Mouse (Mus musculus): ENCODE measurements around the gene Gm20388.
A peak's percentile ranks its signal among the peaks of the same experiment; 100 is the strongest.

Gm20388 gene

GRCm38 (mm10) chr8:122006688-122007484 lies 2096.2 kb downstream of the Gm20388 start:
- DNase-seq (ENCODE audit: extremely low read depth, insufficient read length, low spot score) = no peak

DNA sequence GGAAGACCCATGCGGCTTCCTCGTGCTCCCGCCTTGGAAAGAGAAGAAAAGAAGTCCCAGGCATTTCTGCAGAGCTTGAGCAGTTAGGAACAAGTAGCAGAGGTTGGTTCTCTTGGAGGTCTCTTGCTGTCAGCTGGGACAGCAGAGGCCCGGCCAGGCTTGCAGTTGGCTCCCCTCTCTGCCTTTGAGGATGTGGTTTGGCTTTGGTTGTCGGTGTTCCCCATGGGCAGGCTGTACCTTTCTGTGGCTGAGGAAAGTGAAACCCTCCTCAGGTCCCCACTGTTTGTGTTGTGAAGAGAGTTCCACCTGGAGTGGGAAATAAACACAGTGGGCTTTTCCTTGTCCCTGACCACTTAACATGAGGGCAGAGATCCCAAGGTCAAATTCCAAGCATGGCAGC lies 2097.8 kb downstream of the Gm20388 start:
- DNase-seq (ENCODE audit: extremely low read depth, insufficient read length, low spot score) = no peak

DNA sequence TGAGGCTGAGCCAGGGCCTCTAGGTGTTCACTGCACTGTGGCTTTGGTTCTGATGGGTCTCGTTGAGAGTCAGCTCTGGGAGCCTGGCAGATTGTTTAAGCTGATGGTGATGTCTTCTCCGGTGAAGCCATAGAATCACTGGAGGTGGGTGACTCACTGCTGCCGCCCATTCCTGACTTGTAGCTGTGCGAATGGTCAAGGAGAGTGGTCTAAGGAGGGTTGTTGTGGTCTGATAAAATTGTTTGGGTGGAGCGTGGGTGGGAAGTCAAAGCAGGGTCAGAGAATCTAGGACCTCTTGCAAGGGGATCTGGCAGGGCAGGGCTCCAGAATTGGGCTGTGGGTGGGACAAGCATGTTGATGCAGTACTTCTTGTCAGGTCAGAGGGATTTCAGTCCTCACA lies 2100.0 kb downstream of the Gm20388 start:
- no peak for DNase-seq (ENCODE audit: extremely low read depth, insufficient read length, low spot score)

GRCm38 (mm10) chr8:122011066-122011588 lies 2100.5 kb downstream of the Gm20388 start:
- DNase-seq (ENCODE audit: extremely low read depth, insufficient read length, low spot score) = no peak

GRCm38 (mm10) chr8:122014606-122015005 lies 2104.0 kb downstream of the Gm20388 start:
- no peak for DNase-seq (ENCODE audit: extremely low read depth, insufficient read length, low spot score)

DNA sequence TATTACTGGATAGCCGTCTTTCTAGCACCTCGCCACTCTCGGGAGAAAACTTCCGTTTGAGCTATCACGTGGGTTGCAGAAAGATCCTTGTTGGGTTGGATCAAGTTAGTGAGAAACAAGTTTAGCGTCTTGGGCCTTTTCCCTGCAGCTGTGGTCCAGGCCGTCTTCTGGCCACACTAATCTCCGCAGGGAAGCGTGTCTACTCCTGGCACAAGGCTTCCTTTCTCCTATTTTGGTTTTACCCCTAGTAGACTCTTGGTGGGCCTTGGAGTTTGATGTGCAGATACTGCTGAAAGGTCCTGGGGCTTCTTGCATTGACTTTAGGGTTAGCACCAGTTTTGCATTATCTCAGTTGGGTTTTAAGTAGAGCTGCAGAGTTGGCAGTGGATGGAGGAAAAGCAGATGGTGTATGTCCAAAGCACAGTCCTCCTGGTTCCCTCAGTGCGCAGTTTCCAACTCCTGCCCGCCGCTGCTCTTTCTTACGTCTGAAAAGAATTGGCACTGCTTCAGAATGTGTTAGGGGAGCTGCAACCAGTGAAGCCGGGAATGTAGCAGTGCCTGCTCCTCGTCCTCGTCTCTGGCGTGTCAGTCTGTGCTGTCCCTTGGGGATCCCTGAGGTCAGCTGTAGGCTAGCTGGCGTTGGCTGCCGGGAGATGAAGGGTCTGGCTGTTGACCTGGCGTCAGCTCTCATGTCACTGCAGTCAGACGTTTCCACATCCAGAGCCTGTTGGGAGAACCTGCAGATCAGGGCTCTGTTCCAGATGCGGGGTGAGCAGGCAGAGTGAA lies 2107.6 kb downstream of the Gm20388 start:
- DNase-seq (ENCODE audit: extremely low read depth, insufficient read length, low spot score) = no peak

DNA sequence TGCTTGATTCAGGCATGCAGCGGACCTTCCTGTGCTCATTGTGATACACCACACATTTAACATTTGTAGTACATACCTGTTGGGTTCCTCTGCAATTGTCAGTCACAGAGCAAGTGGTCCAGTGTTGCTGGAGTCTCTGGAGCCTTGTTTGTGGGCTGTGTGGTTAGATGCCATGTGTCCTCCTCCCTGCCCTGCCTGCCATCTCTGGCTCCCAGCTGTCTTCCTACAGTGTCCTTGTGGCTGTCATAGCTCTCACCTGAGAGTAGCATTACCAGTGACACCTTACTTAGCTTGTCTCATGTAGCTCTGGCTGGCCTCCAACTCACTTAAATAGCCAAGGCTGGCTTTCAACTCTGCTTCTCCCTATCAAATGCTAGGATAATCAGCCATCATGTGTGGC lies 2108.5 kb downstream of the Gm20388 start:
- no peak for DNase-seq (ENCODE audit: extremely low read depth, insufficient read length, low spot score)

GRCm38 (mm10) chr8:122020050-122020771 lies 2109.6 kb downstream of the Gm20388 start:
- DNase-seq (ENCODE audit: extremely low read depth, insufficient read length, low spot score) = no peak

- no peak for DNase-seq (ENCODE audit: extremely low read depth, insufficient read length, low spot score)
These were observed 2111.1 kb downstream of the Gm20388 start for GRCm38 (mm10) chr8:122021725-122022124.

- no peak for DNase-seq (ENCODE audit: extremely low read depth, insufficient read length, low spot score)
These were observed 2111.6 kb downstream of the Gm20388 start for GRCm38 (mm10) chr8:122022274-122022673.

- no peak for DNase-seq (ENCODE audit: extremely low read depth, insufficient read length, low spot score)
These were observed 2112.1 kb downstream of the Gm20388 start for GRCm38 (mm10) chr8:122022705-122023104.

GRCm38 (mm10) chr8:122025546-122025945 lies 2114.9 kb downstream of the Gm20388 start:
- DNase-seq (ENCODE audit: extremely low read depth, insufficient read length, low spot score) = no peak

GRCm38 (mm10) chr8:122028116-122028515 lies 2117.5 kb downstream of the Gm20388 start:
- no peak for DNase-seq (ENCODE audit: extremely low read depth, insufficient read length, low spot score)

DNA sequence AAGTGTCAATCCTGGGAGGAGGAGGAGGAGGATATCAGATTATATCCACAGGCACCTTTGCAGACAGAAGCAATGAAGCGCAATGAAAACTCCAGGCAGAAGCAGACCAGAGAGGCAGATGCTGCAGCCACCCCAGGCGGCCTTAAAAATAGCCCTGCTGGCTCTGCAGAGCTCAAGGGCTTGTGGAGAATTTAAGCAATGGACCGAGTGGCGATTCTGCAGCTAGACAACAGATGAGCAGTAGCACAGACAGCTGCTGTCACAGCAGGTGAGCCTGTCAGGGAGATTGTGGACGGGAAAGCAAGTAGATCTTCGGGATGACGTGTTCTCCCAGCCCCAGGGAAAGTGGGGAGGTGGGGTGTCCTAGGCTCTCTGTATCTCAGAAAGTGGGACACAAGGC lies 2120.3 kb downstream of the Gm20388 start:
- DNase-seq (ENCODE audit: extremely low read depth, insufficient read length, low spot score) = no peak

GRCm38 (mm10) chr8:122032741-122033140 lies 2122.1 kb downstream of the Gm20388 start:
- no peak for DNase-seq (ENCODE audit: extremely low read depth, insufficient read length, low spot score)

- no peak for DNase-seq (ENCODE audit: extremely low read depth, insufficient read length, low spot score)
These were observed 2124.9 kb downstream of the Gm20388 start for GRCm38 (mm10) chr8:122035543-122035942.

GRCm38 (mm10) chr8:122036325-122036724 lies 2125.7 kb downstream of the Gm20388 start:
- DNase-seq (ENCODE audit: extremely low read depth, insufficient read length, low spot score) = no peak

DNA sequence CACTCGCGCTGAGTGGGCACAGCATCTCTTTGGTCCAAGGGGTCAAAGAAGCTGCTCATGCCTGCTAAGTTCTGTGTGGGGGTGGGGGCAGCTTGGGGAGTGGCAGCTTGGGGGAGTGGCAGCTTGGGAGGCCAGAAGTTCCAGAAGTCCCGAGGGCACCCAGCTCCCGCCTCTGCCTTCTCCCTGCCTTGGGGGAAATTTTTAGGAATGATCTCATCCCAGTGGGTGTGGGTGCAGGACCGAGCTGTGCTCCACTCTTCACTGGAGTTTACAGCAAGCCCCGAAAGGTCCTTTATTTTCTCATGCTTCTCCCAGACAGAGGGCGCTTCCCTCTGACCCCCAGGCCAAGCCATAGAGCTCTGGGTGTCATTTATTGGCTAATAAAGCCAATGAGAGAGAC lies 2126.6 kb downstream of the Gm20388 start:
- no peak for DNase-seq (ENCODE audit: extremely low read depth, insufficient read length, low spot score)

DNA sequence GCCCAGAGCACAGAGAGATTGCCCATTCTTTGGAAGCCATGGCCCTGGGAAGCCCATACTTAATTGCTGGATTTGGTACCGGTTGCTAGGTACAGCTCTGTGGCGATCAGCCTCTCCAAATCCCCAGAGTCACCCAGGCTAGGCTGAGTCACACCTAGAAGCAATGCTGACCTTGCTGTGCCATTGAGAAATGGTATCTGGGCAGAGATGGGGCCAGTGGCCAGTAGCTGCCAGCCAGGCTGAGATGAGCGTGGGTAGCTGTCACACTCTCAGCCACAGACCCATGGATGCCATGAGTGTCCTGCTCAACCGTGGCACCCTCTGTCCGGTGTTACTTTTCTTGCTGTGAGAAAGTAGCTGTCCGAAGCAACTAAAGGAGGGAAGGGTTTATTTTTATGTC lies 2127.4 kb downstream of the Gm20388 start:
- peak; percentile 57 for DNase-seq (ENCODE audit: extremely low read depth, insufficient read length, low spot score)

DNA sequence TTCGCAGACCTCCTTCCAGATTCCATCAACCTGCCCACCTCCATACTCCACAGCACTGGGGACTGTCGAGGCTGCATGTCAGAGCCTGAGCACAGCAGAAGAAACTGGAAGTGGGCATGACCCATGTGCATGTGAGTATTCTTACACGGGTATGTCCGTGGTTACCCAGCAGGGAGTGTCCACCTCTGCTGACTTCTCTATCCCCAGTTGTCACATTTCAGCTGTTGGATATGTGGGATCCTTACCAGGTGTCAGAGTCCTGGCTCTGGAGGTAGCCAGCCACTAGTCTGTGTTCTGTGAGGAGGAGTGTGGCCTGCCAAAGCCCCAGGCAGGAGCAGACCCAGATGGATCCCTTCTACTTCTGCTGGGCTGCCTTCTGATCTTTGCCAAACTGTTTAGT lies 2128.8 kb downstream of the Gm20388 start:
- DNase-seq (ENCODE audit: extremely low read depth, insufficient read length, low spot score) = no peak

Measured in 3134 (cell line).